Mouse (Mus musculus): ENCODE data around the gene Arhgap15. TPM values are rescaled to one million over a fixed set of nuclear protein-coding genes. Genes with fewer than 3 reads are reported as not detected.
A peak's percentile ranks its signal among the peaks of the same experiment; 100 is the strongest.

Gene Arhgap15
- polyA plus RNA-seq, 1 experiment from 2014 or later: 0.60 TPM

DNA sequence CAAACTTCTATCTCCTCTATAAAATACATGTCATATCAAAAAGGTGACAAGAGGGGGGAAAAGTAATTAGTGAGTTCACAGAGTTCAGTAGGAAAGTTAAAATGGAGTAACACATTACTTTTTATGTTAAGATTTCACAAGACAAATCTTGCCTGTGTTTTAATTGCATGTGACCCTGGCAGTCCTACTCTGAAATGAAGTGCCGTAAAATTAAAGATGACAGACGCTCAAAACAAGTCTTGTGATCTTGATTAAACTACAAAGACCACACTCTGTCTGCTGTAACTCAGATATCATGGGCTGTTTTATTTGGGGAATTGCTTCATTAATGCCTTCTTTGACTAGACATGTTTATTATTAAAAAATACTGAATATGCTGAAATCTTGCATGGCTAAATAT lies 647.0 kb downstream of the Arhgap15 start:
- 45% methylated on average over 2 of the region's 2 CpGs for WGBS
- H3K9me3 ChIP-seq: no peaks in the 10 kb centered on the region
- H3K4me3 ChIP-seq: no peak overlapping the region
- no peak for ATAC-seq (ENCODE audit: insufficient number of reproducible peaks, insufficient read depth, low FRiP score, low TSS enrichment)
- H3K4me2 ChIP-seq (replicated peaks): no peak overlapping the region
- no peak overlapping the region for H3K27ac ChIP-seq
- H3K36me3 ChIP-seq: no peaks in the 10 kb centered on the region
- no peaks in the 10 kb centered on the region; the same call in 1 of the 2 replicates for H3K27me3 ChIP-seq
- H3K9ac ChIP-seq: no peak overlapping the region
- H3K4me1 ChIP-seq: peaks cover 7% of the 10 kb centered on the region

DNA sequence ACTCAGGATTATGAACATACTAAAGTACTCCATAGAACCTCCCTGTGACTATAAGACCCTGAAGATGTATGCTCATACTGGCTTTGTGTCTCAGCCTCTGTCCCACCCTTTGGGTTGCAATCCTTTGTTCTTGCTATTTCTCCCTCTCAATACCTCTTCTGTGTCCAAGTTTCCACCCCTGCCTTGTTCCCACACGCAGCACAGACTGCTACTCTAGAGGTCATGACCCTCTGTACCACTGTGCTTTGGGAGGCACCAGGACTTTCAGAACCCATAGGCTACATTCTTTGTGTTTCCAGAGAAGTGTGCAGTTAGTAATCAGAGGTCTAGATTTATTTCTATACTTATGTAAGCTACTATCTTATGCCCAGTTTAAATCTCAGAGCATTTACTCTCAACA lies 648.6 kb downstream of the Arhgap15 start:
- Histone ChIP-seq H3K9ac (no peak overlapping the region), H3K36me3 (no peaks in the 10 kb centered on the region), H3K27ac (no peak overlapping the region), H3K9me3 (no peaks in the 10 kb centered on the region), H3K4me3 (no peak overlapping the region), H3K4me2 (replicated peaks) (no peak overlapping the region), H3K4me1 (peaks cover 11% of the 10 kb centered on the region), H3K27me3 (no peaks in the 10 kb centered on the region; the same call in 1 of the 2 replicates)
- no peak for ATAC-seq (ENCODE audit: insufficient number of reproducible peaks, insufficient read depth, low FRiP score, low TSS enrichment)
- WGBS: 9% methylated on average over 1 of the region's 1 CpGs

- H3K27ac ChIP-seq: no peak overlapping the region
- no peaks in the 10 kb centered on the region; the same call in 1 of the 2 replicates for H3K27me3 ChIP-seq
- H3K36me3 ChIP-seq: no peaks in the 10 kb centered on the region
- no peak overlapping the region for H3K9ac ChIP-seq
- no peaks in the 10 kb centered on the region for H3K9me3 ChIP-seq
- H3K4me1 ChIP-seq: peaks cover 11% of the 10 kb centered on the region
- WGBS: 80% methylated on average over 4 of the region's 4 CpGs
- H3K4me3 ChIP-seq: no peak overlapping the region
- ATAC-seq (ENCODE audit: insufficient number of reproducible peaks, insufficient read depth, low FRiP score, low TSS enrichment): no peak
- H3K4me2 ChIP-seq (replicated peaks): no peak overlapping the region
These were observed 649.2 kb downstream of the Arhgap15 start for GRCm38 (mm10) chr2:44397735-44398337.

GRCm38 (mm10) chr2:44399191-44399926 lies 650.7 kb downstream of the Arhgap15 start:
- Histone ChIP-seq H3K4me2 (replicated peaks) (no peak overlapping the region), H3K9ac (no peak overlapping the region), H3K27ac (no peak overlapping the region), H3K27me3 (no peaks in the 10 kb centered on the region), H3K9me3 (no peaks in the 10 kb centered on the region), H3K36me3 (no peaks in the 10 kb centered on the region), H3K4me3 (no peak overlapping the region), H3K4me1 (peaks cover 11% of the 10 kb centered on the region)
- no peak for ATAC-seq (ENCODE audit: insufficient number of reproducible peaks, insufficient read depth, low FRiP score, low TSS enrichment)

DNA sequence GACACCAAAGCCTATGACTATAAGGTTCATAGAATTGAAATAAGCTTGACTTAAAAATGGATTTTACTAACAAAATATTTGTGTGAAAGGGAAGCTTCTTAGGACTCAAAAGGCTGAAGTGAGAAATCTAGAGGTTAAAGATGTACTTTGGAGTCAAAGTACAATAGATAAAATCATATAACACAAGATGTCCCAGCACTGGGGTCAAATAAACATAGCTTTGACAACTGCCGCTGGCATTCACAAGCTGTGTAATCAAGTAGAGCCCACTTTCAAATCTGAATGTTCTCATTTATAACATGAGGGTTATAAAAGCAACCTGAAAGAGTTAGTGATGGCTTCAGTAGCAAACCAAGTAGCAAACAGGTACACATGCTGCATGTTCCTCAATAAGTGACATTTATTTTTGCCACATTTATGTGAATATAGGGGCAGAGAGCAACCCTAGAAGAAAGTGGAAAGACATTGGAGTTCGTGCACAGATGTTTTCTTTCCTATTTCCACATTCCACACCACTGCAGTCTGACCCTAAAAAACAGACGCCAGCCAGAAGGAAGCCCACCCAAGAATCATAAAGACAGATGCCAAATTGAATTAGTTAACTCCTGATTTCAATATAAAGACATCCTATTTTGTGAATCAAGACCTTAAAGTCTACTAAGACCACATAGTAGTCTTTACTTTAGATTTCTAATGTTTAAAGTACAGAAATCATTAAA lies 653.2 kb downstream of the Arhgap15 start:
- WGBS: 28% methylated on average over 3 of the region's 3 CpGs
- H3K4me2 ChIP-seq (replicated peaks): no peak overlapping the region
- H3K9me3 ChIP-seq: peaks cover 5% of the 10 kb centered on the region
- no peak overlapping the region for H3K27ac ChIP-seq
- H3K27me3 ChIP-seq: no peaks in the 10 kb centered on the region
- H3K4me3 ChIP-seq: no peak overlapping the region
- no peak for ATAC-seq (ENCODE audit: insufficient number of reproducible peaks, insufficient read depth, low FRiP score, low TSS enrichment)
- H3K36me3 ChIP-seq: no peaks in the 10 kb centered on the region
- peaks cover 3% of the 10 kb centered on the region; the same call in 1 of the 2 replicates for H3K4me1 ChIP-seq
- H3K9ac ChIP-seq: no peak overlapping the region

GRCm38 (mm10) chr2:44411660-44412059 lies 663.0 kb downstream of the Arhgap15 start:
- no peak for ATAC-seq (ENCODE audit: insufficient number of reproducible peaks, insufficient read depth, low FRiP score, low TSS enrichment)
- Histone ChIP-seq H3K4me3 (no peak overlapping the region), H3K4me2 (replicated peaks) (no peak overlapping the region), H3K27ac (no peak overlapping the region), H3K9me3 (no peaks in the 10 kb centered on the region), H3K9ac (no peak overlapping the region), H3K36me3 (no peaks in the 10 kb centered on the region), H3K4me1 (no peaks in the 10 kb centered on the region), H3K27me3 (no peaks in the 10 kb centered on the region)
- 70% methylated on average over 2 of the region's 2 CpGs for WGBS

- Histone ChIP-seq H3K4me3 (no peak overlapping the region), H3K36me3 (no peaks in the 10 kb centered on the region), H3K27me3 (no peaks in the 10 kb centered on the region), H3K27ac (no peak overlapping the region), H3K9me3 (no peaks in the 10 kb centered on the region), H3K4me1 (no peaks in the 10 kb centered on the region), H3K4me2 (replicated peaks) (no peak overlapping the region), H3K9ac (no peak overlapping the region)
- ATAC-seq (ENCODE audit: insufficient number of reproducible peaks, insufficient read depth, low FRiP score, low TSS enrichment): no peak
- WGBS: 90% methylated on average over 4 of the region's 4 CpGs
These were observed 667.7 kb downstream of the Arhgap15 start for GRCm38 (mm10) chr2:44416331-44416730.

GRCm38 (mm10) chr2:44419547-44420225 lies 671.1 kb downstream of the Arhgap15 start:
- H3K27ac ChIP-seq: no peak overlapping the region
- H3K27me3 ChIP-seq: no peaks in the 10 kb centered on the region
- no peak overlapping the region for H3K9ac ChIP-seq
- no peaks in the 10 kb centered on the region for H3K4me1 ChIP-seq
- no peaks in the 10 kb centered on the region for H3K9me3 ChIP-seq
- no peak overlapping the region for H3K4me2 ChIP-seq (replicated peaks)
- no peak overlapping the region for H3K4me3 ChIP-seq
- no peaks in the 10 kb centered on the region for H3K36me3 ChIP-seq
- ATAC-seq (ENCODE audit: insufficient number of reproducible peaks, insufficient read depth, low FRiP score, low TSS enrichment): no peak
- WGBS: 87% methylated on average over 4 of the region's 4 CpGs

- no peak overlapping the region for H3K4me3 ChIP-seq
- WGBS: 79% methylated on average over 9 of the region's 9 CpGs
- no peak overlapping the region for H3K4me2 ChIP-seq (replicated peaks)
- no peaks in the 10 kb centered on the region for H3K27me3 ChIP-seq
- no peaks in the 10 kb centered on the region for H3K36me3 ChIP-seq
- no peaks in the 10 kb centered on the region for H3K4me1 ChIP-seq
- ATAC-seq (ENCODE audit: insufficient number of reproducible peaks, insufficient read depth, low FRiP score, low TSS enrichment): no peak
- H3K9me3 ChIP-seq: no peaks in the 10 kb centered on the region
- no peak overlapping the region for H3K27ac ChIP-seq
- H3K9ac ChIP-seq: no peak overlapping the region
These were observed 681.9 kb downstream of the Arhgap15 start for GRCm38 (mm10) chr2:44430521-44430920.

- Histone ChIP-seq H3K4me3 (no peak overlapping the region), H3K36me3 (no peaks in the 10 kb centered on the region), H3K9ac (no peak overlapping the region), H3K9me3 (peaks cover 3% of the 10 kb centered on the region; the same call in 1 of the 2 replicates), H3K27me3 (no peaks in the 10 kb centered on the region), H3K27ac (0 out of 2 replicates have a peak overlapping the region, but pooled peaks have one; percentile 32), H3K4me2 (replicated peaks) (no peak overlapping the region), H3K4me1 (peaks cover 8% of the 10 kb centered on the region; the same call in 1 of the 2 replicates)
- no peak for ATAC-seq (ENCODE audit: insufficient number of reproducible peaks, insufficient read depth, low FRiP score, low TSS enrichment)
- 67% methylated on average over 5 of the region's 5 CpGs for WGBS
These were observed 688.0 kb downstream of the Arhgap15 start for GRCm38 (mm10) chr2:44436652-44437051.

GRCm38 (mm10) chr2:44437496-44438057 lies 689.0 kb downstream of the Arhgap15 start:
- Histone ChIP-seq H3K27ac (peak overlapping the region; percentile 58; the same call in 1 of the 2 replicates), H3K27me3 (no peaks in the 10 kb centered on the region), H3K9ac (no peak overlapping the region), H3K4me3 (no peak overlapping the region), H3K4me2 (replicated peaks) (no peak overlapping the region), H3K4me1 (peaks cover 8% of the 10 kb centered on the region; the same call in 1 of the 2 replicates), H3K36me3 (no peaks in the 10 kb centered on the region), H3K9me3 (peaks cover 12% of the 10 kb centered on the region)
- ATAC-seq (ENCODE audit: insufficient number of reproducible peaks, insufficient read depth, low FRiP score, low TSS enrichment): no peak
- WGBS: 48% methylated on average over 8 of the region's 8 CpGs
